Mouse (Mus musculus) thymus, adult 2 months (tissue): ENCODE results near the gene Marc1. TPM values are rescaled to one million over a fixed set of nuclear protein-coding genes. Genes with fewer than 3 reads are reported as not detected.
A peak's percentile ranks its signal among the peaks of the same experiment; 100 is the strongest.

Source experiments
- DNase-seq: peaks from one replicate; pipeline ENCODE4 v3.0.0; 2021
- H3K27ac ChIP-seq: fragments of 200-500 bp; 2 replicates; pipeline ENCODE4 v1.5.1; 2012; ENCODE audit warnings: low read length, control low read depth; ENCODE audit not compliant: control insufficient read depth, insufficient read depth
- H3K27me3 ChIP-seq: fragments of 200-500 bp; 2 replicates; pipeline ENCODE4 v1.6.1; 2012; ENCODE audit warnings: mild to moderate bottlenecking, low read length, moderate library complexity, mixed read lengths; ENCODE audit not compliant: control insufficient read depth, insufficient read depth
- H3K36me3 ChIP-seq: fragments of 200-500 bp; 2 replicates; pipeline ENCODE4 v1.6.1; 2012; ENCODE audit warnings: mild to moderate bottlenecking, low read length, moderate library complexity; ENCODE audit not compliant: control insufficient read depth, insufficient read depth
- H3K4me1 ChIP-seq: fragments of 200-500 bp; replicated peaks from 2 replicates; pipeline ENCODE4 v1.6.1; 2012; ENCODE audit warnings: low read length; ENCODE audit not compliant: control insufficient read depth, insufficient read depth
- H3K4me3 ChIP-seq: fragments of 200-500 bp; 2 replicates; pipeline ENCODE4 v1.5.1; 2012; ENCODE audit warnings: mild to moderate bottlenecking, low read length, control low read depth, moderate library complexity; ENCODE audit not compliant: control insufficient read depth, insufficient read depth
- CTCF ChIP-seq: fragments of 200-500 bp; IDR thresholded peaks from 2 replicates; pipeline ENCODE4 v1.5.1; 2012; ENCODE audit warnings: mild to moderate bottlenecking, control low read depth, low read length, moderate library complexity, borderline replicate concordance; ENCODE audit not compliant: control insufficient read depth, poor library complexity, insufficient read depth; ENCODE audit errors: extremely low read depth
- POLR2A ChIP-seq: fragments of 200-500 bp; IDR thresholded peaks from 2 replicates; pipeline ENCODE4 v1.6.1; 2012; ENCODE audit warnings: mild to moderate bottlenecking, low read length, control low read depth, moderate library complexity; ENCODE audit not compliant: control insufficient read depth, poor library complexity, insufficient read depth; ENCODE audit errors: extremely low read depth
- WGBS: fragments of 180-500 bp; shearing (Covaris S2); methylation state at CpG from one replicate; pipeline ENCODE4 v1.1.7; 2018; 5-methylcytosine and 5-hydroxymethylcytosine counted together
- polyA plus RNA-seq: library from polyadenylated mRNA; depleted of rRNA; stranded (reverse); fragments of >200 nt; gene quantifications from 2 replicates; pipeline ENCODE4 v1.2.3, GENCODE M21; 2012

Gene Marc1
- polyA plus RNA-seq, 1 experiment: 5.2 TPM

DNA sequence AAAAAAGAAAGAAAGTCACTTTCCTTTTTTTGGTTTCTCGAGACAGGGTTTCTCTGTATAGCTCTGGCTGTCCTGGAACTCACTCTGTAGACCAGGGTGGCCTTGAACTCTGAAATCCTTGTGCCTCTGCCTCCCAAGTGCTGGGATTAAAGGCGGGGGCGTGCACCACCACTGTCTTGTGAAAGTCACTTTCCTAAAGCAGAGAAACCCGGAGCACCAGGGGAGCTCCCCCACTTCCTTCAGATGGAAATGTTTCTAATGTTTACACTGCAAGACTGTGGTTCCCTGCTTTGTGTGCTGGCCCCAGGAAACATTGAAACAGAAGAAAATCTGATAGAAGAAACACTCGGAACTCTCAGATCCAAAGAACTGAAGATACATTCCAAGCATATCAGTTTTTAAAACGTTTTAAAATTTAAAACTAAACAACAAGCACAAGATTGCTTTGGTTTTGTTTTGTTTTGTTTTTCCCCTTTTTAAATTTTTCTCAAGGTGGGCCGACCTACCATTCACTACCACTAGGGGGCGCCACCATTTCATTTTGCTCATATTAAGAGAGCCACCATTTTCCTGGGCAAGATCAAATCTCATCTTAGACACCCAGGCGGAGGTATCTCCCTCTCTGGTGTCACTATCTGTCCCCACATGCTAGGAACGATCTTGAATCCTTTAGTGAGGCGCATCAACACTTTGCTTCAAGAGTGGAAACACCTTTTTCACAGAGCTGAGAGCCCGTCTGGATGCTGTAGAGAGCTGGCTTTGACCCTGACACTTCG is 24.5 kb downstream of the Marc1 start:
- 70% methylated on average over 13 of the region's 13 CpGs for WGBS
- Histone ChIP-seq H3K4me3 (no peak overlapping the region), H3K27ac (no peak overlapping the region), H3K4me1 (no peaks in the 10 kb centered on the region), H3K27me3 (no peaks in the 10 kb centered on the region; the same call in 1 of the 2 replicates), H3K36me3 (no peaks in the 10 kb centered on the region)
- DNase-seq: peak; percentile 18
- TF ChIP-seq POLR2A: no peak
- TF ChIP-seq CTCF: no peak

DNA sequence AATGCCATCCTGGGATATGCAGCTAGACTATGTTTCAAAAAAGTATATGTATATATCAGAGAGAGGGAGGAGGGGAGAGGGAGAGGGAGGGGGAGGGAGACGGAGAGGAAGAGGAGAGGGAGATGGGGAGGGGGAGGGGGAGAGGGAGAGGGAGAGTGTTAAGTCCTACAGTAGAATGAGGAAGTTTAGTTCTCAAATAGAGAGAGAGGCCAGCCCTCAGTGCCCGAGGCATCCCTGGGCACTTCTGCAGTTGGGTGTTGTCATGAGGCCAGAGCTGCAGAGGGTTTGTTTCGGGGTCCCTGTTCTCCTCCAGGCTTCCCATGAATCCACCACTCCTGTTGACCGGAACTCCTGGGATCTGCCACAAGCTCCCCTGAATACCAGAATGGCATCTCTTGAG is 27.5 kb downstream of the Marc1 start:
- Histone ChIP-seq H3K36me3 (no peaks in the 10 kb centered on the region), H3K4me1 (no peaks in the 10 kb centered on the region), H3K27me3 (no peaks in the 10 kb centered on the region; the same call in 1 of the 2 replicates), H3K4me3 (no peak overlapping the region), H3K27ac (no peak overlapping the region)
- TF ChIP-seq CTCF (no peak), POLR2A (no peak)
- no peak for DNase-seq
- 32% methylated on average over 4 of the region's 4 CpGs for WGBS

DNA sequence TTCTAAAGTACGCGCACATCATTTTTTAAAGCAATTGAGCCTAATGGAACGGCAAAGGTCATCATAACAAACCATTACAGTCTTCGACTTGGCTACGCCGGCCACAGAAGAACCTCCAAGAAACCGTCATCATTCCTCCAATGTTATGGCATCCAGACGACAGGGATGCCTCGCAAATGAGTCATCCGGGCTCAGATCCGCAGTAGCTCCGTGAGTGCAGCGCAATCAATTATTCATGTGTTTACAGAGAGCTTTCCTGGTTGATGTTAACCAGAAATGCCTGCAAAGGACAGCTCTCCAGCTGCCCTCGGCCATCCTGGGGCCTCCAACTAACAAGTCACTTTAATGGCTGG is 29.0 kb downstream of the Marc1 start:
- DNase-seq: no peak
- no peak overlapping the region for H3K4me3 ChIP-seq
- no peaks in the 10 kb centered on the region for H3K36me3 ChIP-seq
- 93% methylated on average over 14 of the region's 14 CpGs for WGBS
- H3K4me1 ChIP-seq: no peaks in the 10 kb centered on the region
- no peaks in the 10 kb centered on the region; the same call in 1 of the 2 replicates for H3K27me3 ChIP-seq
- no peak for TF ChIP-seq CTCF
- TF ChIP-seq POLR2A: no peak
- H3K27ac ChIP-seq: no peak overlapping the region

DNA sequence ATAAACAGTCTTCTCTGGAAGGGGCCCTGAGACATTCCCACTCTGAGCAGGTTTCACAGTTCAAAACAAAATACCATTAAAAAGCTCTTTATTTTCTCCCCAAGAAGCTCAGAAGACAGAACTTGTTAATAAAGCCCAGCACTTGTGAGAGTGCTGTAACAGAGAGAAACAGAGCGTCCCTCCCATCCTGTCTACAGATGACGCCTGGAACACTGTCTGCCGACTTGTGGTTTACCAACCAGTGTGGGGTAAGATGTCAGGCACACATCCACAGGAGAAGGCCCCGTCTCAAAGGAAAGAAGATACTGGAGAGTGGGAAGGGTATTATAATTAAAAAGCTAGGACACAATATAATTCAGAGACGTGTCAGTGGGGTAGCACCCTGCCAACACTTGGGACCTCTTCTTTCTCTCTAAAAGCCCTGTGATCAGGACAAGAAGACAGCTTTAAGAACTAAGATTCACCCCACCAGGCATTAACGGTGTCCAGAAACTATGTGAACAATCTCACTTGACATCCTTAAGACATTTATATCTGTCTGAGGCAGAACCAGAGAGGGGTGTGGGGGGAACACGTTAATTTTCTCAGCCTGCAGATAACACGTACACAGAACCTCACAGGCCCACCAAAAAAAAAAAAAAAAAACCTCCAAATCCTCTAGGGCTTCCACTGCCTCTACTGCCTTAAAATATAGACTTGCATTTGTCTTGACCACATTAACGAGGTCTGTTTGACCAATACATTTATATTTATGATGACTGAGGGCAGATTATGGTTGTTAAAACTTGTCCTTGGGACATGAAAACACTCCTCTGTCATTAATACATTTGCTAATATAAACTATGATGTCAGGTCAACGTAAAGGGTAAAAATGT is 29.6 kb downstream of the Marc1 start:
- no peak overlapping the region for H3K4me3 ChIP-seq
- TF ChIP-seq CTCF (no peak), POLR2A (no peak)
- no peaks in the 10 kb centered on the region for H3K36me3 ChIP-seq
- no peak overlapping the region for H3K27ac ChIP-seq
- no peaks in the 10 kb centered on the region for H3K4me1 ChIP-seq
- DNase-seq: no peak
- H3K27me3 ChIP-seq: no peaks in the 10 kb centered on the region; the same call in 1 of the 2 replicates
- WGBS: 59% methylated on average over 10 of the region's 10 CpGs

DNA sequence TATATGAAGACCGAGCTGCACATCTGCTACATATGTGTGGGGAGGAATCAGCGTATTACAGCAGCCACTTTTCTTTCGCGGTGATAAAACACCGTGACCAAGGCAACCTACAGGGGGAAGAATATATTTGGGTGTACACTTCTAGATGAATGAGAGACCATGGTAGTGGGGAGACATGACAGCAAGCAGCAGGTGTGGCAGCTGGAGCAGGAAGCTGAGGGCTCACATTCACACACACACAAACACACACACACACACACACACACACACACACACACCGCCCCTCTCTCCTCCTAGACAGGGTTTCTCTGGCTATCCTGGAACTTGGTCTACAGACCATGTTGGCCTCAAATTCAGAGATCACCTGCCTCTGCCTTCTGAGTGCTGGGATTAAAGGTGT is 33.0 kb downstream of the Marc1 start:
- H3K36me3 ChIP-seq: no peaks in the 10 kb centered on the region
- TF ChIP-seq POLR2A (no peak), CTCF (no peak)
- H3K4me1 ChIP-seq: no peaks in the 10 kb centered on the region
- no peak for DNase-seq
- no peaks in the 10 kb centered on the region for H3K27me3 ChIP-seq
- no peak overlapping the region for H3K4me3 ChIP-seq
- WGBS: 91% methylated on average over 6 of the region's 6 CpGs
- H3K27ac ChIP-seq: no peak overlapping the region

DNA sequence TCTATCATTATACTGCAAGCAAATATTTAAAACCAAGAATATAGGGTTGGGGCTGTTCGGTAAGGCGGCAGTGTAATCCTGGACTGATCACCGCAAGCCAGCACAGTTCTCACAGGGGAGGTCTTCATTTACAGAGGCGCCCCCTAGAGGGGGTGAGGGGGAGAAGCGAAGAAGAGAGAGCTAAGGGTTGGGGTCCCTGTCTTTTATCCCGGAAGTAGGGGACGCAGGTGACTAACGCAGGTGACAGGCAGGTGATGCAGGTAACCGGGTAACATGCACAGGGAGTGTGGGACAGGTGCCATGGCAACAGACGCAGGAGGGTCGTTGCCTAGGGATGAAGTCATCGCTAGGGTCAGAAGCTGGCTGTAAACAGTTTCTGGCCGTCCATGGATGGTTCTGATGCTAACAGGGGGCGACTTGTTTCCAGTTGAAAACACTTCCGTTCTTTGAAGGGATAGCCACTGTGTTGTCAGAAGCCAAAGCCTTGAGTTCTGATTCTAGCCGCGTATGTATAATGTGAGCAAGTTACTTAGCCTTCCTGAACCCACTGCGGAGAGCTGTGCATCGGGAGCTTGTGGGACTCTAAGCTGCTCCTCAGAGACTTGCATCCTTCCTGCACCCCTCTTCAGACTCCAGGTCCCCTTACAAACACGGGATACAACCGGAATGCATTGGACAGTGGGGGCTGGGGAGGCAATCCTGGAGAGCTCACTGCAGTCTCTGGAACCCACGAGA is 33.9 kb downstream of the Marc1 start:
- TF ChIP-seq POLR2A: no peak

More for the DNA sequence above, 33.9 kb downstream of the Marc1 start:
- H3K4me3 ChIP-seq: no peak overlapping the region
- H3K4me1 ChIP-seq: no peaks in the 10 kb centered on the region
- DNase-seq: no peak
- H3K36me3 ChIP-seq: no peaks in the 10 kb centered on the region
- H3K27me3 ChIP-seq: no peaks in the 10 kb centered on the region
- WGBS: 49% methylated on average over 22 of the region's 22 CpGs
- H3K27ac ChIP-seq: no peak overlapping the region
